Mouse (Mus musculus) heart, postnatal 0 days (tissue): ENCODE data around the gene Gbx2.

Source experiments
- CTCF ChIP-seq: IDR thresholded peaks from 2 replicates; pipeline ENCODE4 v1.5.1; 2016; ENCODE audit warnings: antibody characterized with exemption, control low read depth, low read depth
- EP300 ChIP-seq: IDR thresholded peaks from 2 replicates; pipeline ENCODE4 v1.6.1; 2016; ENCODE audit warnings: antibody characterized with exemption, low read depth

GRCm38 (mm10) chr1:89928676-89929075, 2.3 kb downstream of the Gbx2 start:
- TF ChIP-seq EP300, result no peak
- no peak for TF ChIP-seq CTCF
